Mouse (Mus musculus) midbrain, embryonic 11.5 days (tissue): Measurements from ENCODE around the gene Lims1. TPM values are rescaled to one million over a fixed set of nuclear protein-coding genes. Genes with fewer than 3 reads are reported as not detected.

ENCODE experiments used
- polyA plus RNA-seq: library from polyadenylated mRNA; unstranded; fragments of >200 nt; fragmentation: Nextera tagmentation; extraction: Ambion mirVana; gene quantifications from 2 replicates; pipeline ENCODE4 v1.2.1, GENCODE M21; 2014

Gene Lims1
- polyA plus RNA-seq, 1 experiment from 2014 or later = 88.6 TPM

Other genes with a start within 250 kb of the Lims1 start
- not detected in 2 replicates for gene AW822073, start 98.5 kb upstream of the Lims1 start, polyA plus RNA-seq
- not detected in 2 replicates for gene Duxf3, start 90.8 kb upstream of the Lims1 start, polyA plus RNA-seq
- gene Gm4981, start 86.8 kb upstream of the Lims1 start, polyA plus RNA-seq = not detected in 2 replicates
- gene Gcc2, start 68.0 kb upstream of the Lims1 start, polyA plus RNA-seq = 46.5 and 51.9 TPM in 2 replicates
- 29.1 and 33.8 TPM in 2 replicates for gene Ranbp2, start 123.5 kb downstream of the Lims1 start, polyA plus RNA-seq
- 13.1 TPM in 2 replicates for gene Ccdc138, start 174.5 kb downstream of the Lims1 start, polyA plus RNA-seq